Mouse (Mus musculus) CH12.LX (cell line): ENCODE data around the gene Greb1.

Experiments
- MAFK ChIP-seq: IDR thresholded peaks from 2 replicates; pipeline ENCODE4 v1.6.1; 2011; ENCODE audit warnings: low read length, improper control_type of control experiment; ENCODE audit not compliant: insufficient replicate concordance
- MAX ChIP-seq: IDR thresholded peaks from 2 replicates; pipeline ENCODE4 v1.6.1; 2011; ENCODE audit warnings: low read length, improper control_type of control experiment

DNA sequence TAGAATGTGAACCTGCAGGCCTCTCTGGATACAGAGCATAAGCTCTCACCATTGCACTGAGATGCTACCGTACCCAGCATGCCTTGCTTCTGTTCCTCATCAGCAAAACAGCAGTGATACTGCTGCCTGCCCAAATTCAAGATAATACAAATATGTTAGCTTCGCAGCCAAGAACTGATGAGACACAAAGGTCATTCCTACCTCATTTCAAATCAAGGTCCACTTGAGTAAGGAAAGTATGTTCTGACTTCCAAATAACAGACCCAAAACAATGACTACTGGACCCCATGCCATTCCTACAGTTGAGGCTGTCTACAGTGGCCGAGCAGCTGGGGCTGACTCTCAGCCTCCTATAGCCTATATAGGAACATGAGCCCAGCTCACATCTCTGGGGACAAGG lies 66.0 kb downstream of the Greb1 start:
- TF ChIP-seq MAFK (no peak), MAX (no peak)
